Mouse (Mus musculus) kidney, postnatal 25 days (tissue): ENCODE measurements around the gene Rps2.
A peak's percentile ranks its signal among the peaks of the same experiment; 100 is the strongest.
"Not testable (repeated sequence)": the region's sequence is repeated elsewhere in the genome, so short reads cannot be mapped to it uniquely, and the experiment has no call there.

Experiments used
- DNase-seq, 2 experiments: peaks; one replicate each; pipeline ENCODE4 v3.0.0; 2021; ENCODE audit warnings: mixed read lengths in 2 of 2

Rps2 gene

GRCm38 (mm10) chr17:24705821-24706220, 12.1 kb upstream of the Rps2 start:
- peak in 1 of 2 experiments; percentile 33 for DNase-seq

DNA sequence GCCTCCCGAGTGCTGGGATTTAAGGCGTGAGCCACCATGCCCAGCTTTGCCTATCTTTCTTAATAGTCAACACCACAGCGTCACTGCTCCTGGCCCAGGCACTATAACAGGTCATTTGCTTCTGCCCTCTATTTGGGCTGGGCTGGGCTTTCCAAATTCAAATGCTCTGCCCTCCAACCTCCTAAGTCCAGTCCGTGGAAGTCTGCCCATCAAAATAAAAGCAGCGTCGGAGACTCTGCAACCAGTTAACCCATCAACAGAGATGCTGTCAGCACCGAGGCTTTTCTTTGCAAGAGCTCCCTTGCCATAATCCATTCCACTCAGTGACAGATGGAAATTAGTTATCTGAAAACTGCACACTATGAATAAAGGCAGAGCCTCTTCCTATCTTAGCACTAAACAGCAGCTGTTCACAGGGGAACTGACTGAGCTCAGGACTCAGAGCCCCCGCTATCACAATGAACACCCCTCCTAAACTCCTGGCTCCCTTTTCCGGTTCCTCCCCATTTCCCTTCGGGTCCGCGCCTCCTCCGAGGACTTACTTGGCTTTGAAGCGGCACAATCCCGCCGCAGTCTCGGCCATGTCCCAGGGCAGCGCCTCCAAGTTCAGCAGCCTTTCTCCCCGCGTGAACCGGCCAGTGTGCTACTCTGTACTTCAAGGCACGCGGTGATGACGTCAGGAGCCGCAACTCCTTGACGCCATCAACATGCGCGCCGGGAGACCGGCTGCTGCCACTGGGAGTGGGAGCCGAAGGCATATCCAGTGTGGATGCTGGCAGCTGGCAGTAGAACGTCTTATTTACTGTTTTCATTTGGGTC, 10.7 kb upstream of the Rps2 start, which contains the start of gene Tbl3:
TSS of gene Tbl3 (minus strand) at position 679 of the 819 bp plus-strand sequence.
- peak; percentile 96 for DNase-seq

- peak in 1 of 2 experiments; percentile 39 for DNase-seq
These were observed 10.0 kb upstream of the Rps2 start for GRCm38 (mm10) chr17:24707801-24708425.

DNA sequence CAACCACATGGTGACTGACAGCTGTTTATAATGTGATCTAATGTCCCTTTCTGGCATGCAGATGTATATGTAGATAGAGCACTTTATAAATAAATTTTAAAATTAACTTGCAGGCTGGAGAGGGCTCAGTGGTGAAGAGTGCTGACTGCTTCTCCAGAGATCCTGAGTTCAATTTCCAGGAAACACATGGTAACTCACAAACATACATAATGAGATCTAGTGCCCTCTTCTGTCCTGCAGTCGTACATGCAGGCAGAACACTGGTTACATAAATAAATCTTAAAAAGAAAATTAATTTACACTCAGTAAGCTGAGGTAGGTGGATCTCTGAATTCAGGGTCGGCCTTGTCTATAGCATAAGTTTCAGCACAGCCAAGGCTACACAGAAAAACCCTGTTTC, 9.3 kb upstream of the Rps2 start:
- DNase-seq: no peak

DNA sequence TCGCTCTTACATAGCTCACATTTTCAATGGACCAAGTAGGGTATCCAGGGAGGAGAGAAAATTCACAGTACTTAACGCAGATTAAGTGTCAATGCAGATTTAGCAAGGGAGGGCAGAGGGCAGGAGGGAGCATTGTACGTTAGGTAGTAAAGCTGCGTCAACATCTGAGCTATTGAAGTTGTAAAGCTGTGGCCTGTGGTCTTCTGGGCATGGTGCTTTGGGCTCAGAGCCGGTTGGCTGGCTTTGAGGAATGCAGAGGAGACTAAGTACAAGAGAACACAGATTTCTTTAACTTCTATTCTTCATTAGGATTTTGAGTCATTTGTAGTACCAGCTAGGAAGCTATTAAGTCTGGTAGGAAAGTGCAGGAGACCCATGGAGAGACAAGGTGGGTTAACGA, 2.4 kb upstream of the Rps2 start:
- no peak for DNase-seq

DNA sequence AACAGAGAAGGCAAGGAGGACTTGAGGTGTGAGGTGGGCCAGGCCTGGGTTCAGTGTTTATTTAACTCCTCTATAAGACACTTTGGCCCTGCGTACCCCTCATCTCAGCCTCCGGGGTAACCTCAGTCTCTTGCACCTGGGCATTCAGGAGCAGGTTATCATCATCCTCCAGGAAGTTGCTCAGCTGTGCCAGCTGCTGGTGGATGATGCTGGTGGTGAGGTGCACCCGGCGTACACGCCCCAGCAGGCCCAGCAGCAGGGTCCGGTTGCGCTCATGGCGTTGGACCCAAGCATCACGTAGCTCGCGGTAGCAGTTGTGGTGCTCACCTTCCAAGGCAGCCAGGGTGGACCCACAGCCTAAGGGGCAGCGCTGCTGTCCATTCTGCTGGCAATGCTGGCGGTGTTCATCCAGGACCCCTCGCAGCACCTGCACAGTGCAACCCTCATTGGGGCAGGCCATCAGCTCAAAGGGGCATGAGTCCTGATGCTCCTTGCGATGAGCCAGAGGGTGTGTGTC, 1.7 kb upstream of the Rps2 start:
- DNase-seq: no peak

- not testable (repeated sequence) for DNase-seq
These were observed 1.0 kb downstream of the Rps2 start for GRCm38 (mm10) chr17:24718938-24719337.

DNA sequence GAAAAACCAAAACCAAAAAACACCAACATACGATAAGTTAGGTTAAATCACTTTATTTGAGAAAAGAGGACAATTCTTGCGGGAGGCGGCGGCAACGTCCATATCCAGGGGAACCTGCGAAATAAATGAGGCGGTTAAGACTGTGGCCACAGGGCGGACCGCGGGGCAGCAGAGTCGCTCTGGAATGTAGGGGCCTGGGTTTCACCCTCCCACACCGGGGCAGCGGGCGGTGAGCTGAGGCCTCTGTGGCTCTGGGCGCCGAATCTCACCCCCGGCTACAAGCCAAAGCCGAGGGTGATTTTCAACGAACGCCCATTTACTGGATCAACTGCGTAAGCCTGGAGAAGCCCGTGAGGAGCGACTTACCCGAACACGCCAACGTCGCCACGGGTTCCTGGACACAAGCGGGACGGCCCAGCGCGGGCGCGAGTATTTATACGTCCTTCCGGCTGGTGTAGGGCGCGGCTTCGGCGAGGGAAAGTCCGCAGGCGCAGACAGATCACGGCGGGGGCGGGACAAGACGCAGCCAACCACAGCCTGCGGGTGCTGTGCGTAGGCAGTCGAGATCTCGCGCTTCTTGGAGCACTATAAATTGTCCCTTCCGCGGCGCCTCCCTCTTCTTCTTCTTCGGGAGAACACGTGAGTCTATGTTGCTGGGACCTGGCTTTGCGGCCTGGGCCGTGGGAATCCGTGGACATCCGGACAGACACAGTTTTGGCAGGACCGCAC, 1.7 kb downstream of the Rps2 start:
- peak; percentile 99 for DNase-seq

- not testable (repeated sequence) for DNase-seq
These were observed 2.7 kb downstream of the Rps2 start for GRCm38 (mm10) chr17:24720616-24721015.

GRCm38 (mm10) chr17:24721383-24721955, 3.6 kb downstream of the Rps2 start:
- DNase-seq: not testable (repeated sequence)

GRCm38 (mm10) chr17:24722220-24722924, 4.5 kb downstream of the Rps2 start:
- DNase-seq: no peak

GRCm38 (mm10) chr17:24723122-24723880, 5.4 kb downstream of the Rps2 start:
- DNase-seq: no peak

DNA sequence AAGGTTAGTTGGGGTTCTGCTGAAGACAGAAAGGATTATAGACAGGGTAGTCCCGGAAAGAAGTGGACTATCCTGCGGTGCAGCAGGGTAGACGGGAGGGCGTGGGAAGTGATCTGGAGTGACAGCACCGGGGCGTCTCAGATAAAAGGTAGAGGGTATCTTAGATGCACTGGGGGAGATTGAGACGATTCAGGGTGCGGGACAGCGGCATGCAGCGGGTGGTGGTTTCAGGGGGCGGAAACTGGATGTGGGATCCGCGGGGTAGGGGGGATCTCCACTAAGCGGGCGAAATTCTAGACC, 5.9 kb downstream of the Rps2 start:
- DNase-seq: no peak

- peak; percentile 96 to 99 for DNase-seq
These were observed 6.3 kb downstream of the Rps2 start, which contains the start of gene Ndufb10 for GRCm38 (mm10) chr17:24724184-24724583. Gene Ndufb10 (minus strand): TSS chr17:24724478.

DNA sequence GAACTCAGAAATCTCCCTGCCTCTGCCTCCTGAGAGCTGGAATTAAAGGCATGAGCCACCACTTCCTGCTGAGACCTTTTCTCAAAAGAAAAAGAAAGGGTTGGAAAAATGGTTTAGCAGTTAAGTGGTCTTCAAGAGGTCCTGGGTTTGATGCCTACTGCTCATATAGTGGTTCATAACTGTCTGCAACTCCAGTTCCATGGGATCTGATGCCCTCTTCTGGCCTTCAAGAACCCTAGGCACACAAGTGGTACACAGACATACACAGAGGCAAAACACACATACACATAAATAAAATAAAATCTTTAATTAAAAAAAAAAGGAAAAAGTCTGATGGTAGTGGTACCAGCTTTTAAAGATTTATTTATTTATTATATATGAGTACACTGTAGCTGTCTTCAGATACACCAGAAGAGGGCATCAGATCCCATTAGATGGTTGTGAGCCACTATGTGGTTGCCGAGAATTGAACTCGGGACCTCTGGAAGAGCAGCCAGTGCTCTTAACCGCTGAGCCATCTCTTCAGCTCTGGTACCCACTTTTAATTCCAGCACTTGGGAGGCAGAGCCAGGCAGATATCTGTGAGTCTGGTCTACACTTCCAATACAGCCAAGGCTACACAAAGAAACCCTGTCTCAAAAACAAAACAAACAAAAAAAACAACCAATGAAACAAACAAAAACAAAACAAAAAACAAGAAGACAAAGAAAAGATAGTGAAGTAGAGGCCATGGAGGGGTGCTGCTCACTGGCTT, 7.9 kb downstream of the Rps2 start:
- no peak for DNase-seq

DNA sequence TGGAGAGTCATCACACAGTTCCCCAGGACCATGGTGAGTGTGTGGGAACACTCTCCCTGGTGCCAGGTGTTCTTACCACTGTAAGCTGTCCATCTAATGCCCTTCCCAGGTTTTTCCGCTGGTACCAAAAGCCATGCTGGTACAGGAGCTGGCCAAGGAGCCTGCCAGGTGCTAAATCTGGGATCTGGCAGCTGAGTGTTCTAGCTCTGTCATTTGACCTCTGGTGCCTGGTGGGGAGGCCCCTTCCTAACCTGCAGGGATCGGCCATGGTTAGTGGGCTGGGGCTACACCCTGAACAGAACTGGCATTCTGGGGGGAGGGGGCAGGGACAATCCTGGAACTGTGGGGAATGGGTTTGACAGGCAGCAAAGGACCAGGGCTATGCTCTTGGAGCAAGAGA, 9.7 kb downstream of the Rps2 start, which contains the start of gene Rpl3l:
TSS of gene Rpl3l (plus strand) at position 203 of the 400 bp plus-strand sequence.
- no peak for DNase-seq

- DNase-seq: no peak
These were observed 10.3 kb downstream of the Rps2 start for GRCm38 (mm10) chr17:24728184-24728583.

GRCm38 (mm10) chr17:24729067-24729466, 11.2 kb downstream of the Rps2 start:
- no peak for DNase-seq

- no peak for DNase-seq
These were observed 12.9 kb downstream of the Rps2 start for GRCm38 (mm10) chr17:24730787-24731186.

- peak in 1 of 2 experiments; percentile 65 for DNase-seq
These were observed 14.5 kb downstream of the Rps2 start for GRCm38 (mm10) chr17:24732233-24732935.
